Mouse (Mus musculus): Measurements from ENCODE around the gene Plaur. TPM values are rescaled to one million over a fixed set of nuclear protein-coding genes. Genes with fewer than 3 reads are reported as not detected.
A peak's percentile ranks its signal among the peaks of the same experiment; 100 is the strongest.
"Not testable (repeated sequence)": the region's sequence is repeated elsewhere in the genome, so short reads cannot be mapped to it uniquely, and the experiment has no call there.

The Plaur gene
- total RNA-seq, 1 experiment from 2014 or later: 10.2 TPM

GRCm38 (mm10) chr7:24505447-24506064 lies 43.3 kb downstream of the Plaur start:
- no peak for ATAC-seq (replicated peaks; ENCODE audit: low read depth, poor library complexity, severe bottlenecking)

GRCm38 (mm10) chr7:24506065-24506459 lies 43.8 kb downstream of the Plaur start:
- no peak for ATAC-seq (replicated peaks; ENCODE audit: low read depth, poor library complexity, severe bottlenecking)

DNA sequence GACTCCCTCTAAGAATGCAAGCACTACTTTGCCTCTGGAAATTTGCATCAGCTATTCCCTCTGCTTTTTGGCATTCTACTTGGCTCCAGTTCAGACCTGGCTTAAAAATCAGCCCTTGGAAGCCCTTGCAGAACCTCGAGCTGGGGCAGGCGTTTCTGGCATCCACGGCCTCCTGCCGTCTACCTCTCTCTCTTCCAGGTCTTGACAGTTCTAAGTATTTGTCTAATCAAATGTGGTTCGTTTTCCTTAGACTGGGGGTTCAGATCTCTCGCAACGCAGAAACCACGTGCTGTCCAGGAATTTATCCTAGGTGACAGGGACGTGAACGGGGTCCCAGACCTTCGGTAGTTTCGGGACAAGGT lies 44.2 kb downstream of the Plaur start:
- no peak for ATAC-seq (replicated peaks; ENCODE audit: low read depth, poor library complexity, severe bottlenecking)

DNA sequence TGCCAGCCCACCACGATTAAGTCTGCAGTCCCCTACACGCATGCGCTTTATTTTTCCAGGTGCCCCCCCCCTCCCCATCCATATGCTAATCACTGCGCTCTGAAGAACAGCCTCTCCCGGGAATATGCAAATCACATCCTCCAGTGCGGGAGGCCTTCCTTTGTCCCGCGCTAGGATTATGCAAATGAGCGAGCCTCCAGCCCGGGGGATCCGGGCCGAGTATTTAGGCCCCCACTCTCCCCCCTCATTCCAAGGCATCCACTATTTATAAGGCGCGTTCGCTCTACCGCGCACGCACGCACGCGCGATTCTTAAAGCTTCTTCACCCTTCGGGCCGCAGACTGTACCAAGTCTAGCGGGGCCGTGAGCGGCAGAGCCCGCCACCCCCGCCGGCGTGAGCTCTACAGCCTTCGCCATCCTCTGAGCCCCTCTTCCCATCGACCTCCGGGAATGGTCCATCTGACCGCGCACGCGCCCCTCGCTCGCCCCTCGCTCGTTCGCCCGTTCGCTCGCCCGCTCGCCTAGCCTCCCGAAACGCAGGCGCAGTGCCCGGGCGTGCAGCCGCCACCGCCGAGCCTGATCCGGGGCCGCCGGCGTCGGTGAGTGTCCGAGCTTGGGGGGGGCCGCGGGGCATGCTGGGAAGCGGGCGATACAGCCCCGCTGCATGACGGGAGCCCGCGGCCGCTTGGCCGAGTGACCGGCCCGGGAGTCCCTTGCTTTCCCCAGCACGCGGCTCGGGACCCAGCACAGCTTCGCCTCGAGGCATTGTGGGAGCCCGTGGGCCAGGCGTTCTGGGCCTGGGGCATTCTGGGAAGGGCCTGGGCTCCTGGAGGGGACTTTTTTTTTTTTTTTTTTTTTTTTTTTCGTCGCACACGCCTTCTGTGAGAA lies 44.8 kb downstream of the Plaur start, which contains the start of gene Zfp428:
Zfp428 (plus strand) TSS at position 169 of the 888 bp plus-strand sequence.
- peak; percentile 55 for ATAC-seq (replicated peaks; ENCODE audit: low read depth, poor library complexity, severe bottlenecking)

- ATAC-seq (replicated peaks; ENCODE audit: low read depth, poor library complexity, severe bottlenecking): no peak; the same call in 1 of the 2 replicates
These were observed 45.4 kb downstream of the Plaur start for GRCm38 (mm10) chr7:24507726-24508114.

GRCm38 (mm10) chr7:24512355-24512754 lies 50.1 kb downstream of the Plaur start, which contains the start of gene AC161166.1:
AC161166.1 (minus strand) TSS chr7:24512455.
- no peak for ATAC-seq (replicated peaks; ENCODE audit: low read depth, poor library complexity, severe bottlenecking)

GRCm38 (mm10) chr7:24516319-24516718 lies 54.0 kb downstream of the Plaur start:
- not testable (repeated sequence) for ATAC-seq (replicated peaks; ENCODE audit: low read depth, poor library complexity, severe bottlenecking)

GRCm38 (mm10) chr7:24517077-24517476 lies 54.8 kb downstream of the Plaur start:
- no peak for ATAC-seq (replicated peaks; ENCODE audit: low read depth, poor library complexity, severe bottlenecking)

- no peak for ATAC-seq (replicated peaks; ENCODE audit: low read depth, poor library complexity, severe bottlenecking)
These were observed 55.4 kb downstream of the Plaur start for GRCm38 (mm10) chr7:24517654-24518053.

DNA sequence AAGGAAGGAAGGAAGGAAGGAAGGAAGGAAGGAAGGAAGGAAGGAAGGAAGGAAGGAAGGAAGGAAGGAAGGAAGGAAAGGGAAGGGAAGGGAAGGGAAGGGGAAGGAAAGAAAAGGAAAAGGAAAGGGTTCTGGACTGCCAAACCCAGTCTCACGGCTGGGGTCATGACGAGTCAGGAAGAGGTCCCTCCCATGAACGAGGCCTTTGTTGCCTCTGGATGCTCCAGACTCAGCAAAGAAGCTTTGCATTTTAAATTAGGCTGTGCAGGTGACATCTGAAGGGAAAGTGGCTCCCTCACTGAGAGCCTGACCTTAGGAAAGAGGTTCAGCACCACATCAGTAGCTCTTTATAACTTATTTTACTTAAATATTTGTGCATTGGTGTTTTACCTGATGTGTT lies 56.8 kb downstream of the Plaur start:
- ATAC-seq (replicated peaks; ENCODE audit: low read depth, poor library complexity, severe bottlenecking): no peak

DNA sequence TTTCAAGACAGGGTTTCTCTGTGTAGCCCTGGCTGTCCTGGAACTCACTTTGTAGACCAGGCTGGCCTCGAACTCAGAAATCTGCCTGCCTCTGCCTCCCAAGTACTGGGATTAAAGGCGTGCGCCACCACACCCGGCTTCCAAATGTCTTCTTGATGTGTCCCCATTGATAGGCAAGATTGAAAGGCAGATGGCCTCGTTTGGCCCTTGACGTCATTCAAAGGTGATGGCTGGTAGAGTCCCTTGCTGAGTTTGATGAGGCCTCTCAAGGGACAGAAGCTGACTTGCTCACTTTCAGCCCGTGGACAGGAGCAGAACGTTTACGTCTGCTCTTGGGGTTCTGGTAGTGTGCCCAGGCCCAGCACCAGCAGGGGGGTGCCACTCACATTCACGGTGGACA lies 57.8 kb downstream of the Plaur start:
- not testable (repeated sequence) for ATAC-seq (replicated peaks; ENCODE audit: low read depth, poor library complexity, severe bottlenecking)

DNA sequence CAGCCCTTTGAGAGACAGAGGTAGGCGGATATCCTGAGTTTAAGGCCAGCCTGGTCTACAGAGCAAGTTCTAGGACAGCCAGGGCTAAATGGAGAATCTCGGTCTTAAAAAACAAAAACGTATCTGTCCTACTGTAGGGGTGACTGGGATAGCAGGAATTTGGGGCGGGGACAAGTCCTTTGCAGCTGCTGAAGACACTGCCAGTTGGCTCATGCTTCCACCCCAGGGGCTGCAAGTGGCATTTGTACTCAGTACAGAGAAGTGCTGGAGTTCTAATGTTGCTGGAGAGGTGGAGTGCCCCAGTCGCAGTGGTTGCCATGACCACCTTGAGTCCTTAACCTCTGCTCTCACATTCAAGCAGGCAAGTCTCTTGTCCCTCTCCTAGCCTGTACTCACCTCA lies 60.5 kb downstream of the Plaur start:
- no peak for ATAC-seq (replicated peaks; ENCODE audit: low read depth, poor library complexity, severe bottlenecking)

- no peak for ATAC-seq (replicated peaks; ENCODE audit: low read depth, poor library complexity, severe bottlenecking)
These were observed 61.4 kb downstream of the Plaur start for GRCm38 (mm10) chr7:24523723-24524122.

GRCm38 (mm10) chr7:24524978-24525377 lies 62.7 kb downstream of the Plaur start:
- no peak for ATAC-seq (replicated peaks; ENCODE audit: low read depth, poor library complexity, severe bottlenecking)

Other genes with a start within 250 kb of the Plaur start
- gene Zfp109, start 224.9 kb upstream of the Plaur start, total RNA-seq (2017): 9.8 and 14.8 TPM in 2 replicates
- gene Zfp108, start 207.7 kb upstream of the Plaur start, total RNA-seq (2017): 1.5 and 3.8 TPM in 2 replicates
- 1.6 and 4.9 TPM in 2 replicates for gene Zfp93, start 192.1 kb upstream of the Plaur start, total RNA-seq (2017)
- 15.7 and 21.4 TPM in 2 replicates for gene Zfp61, start 161.3 kb upstream of the Plaur start, total RNA-seq (2017)
- gene Zfp94, start 145.8 kb upstream of the Plaur start, total RNA-seq (2017): 2.4 and 6.5 TPM in 2 replicates
- gene Tescl, start 128.5 kb upstream of the Plaur start, total RNA-seq (2017): not detected in 2 replicates
- gene Lypd5, start 113.3 kb upstream of the Plaur start, total RNA-seq (2017): not detected in 2 replicates
- gene Kcnn4, start 92.2 kb upstream of the Plaur start, total RNA-seq (2017): 70.8 and 84.9 TPM in 2 replicates
- gene Smg9, start 62.9 kb upstream of the Plaur start, total RNA-seq (2017): 25.2 and 33.1 TPM in 2 replicates
- gene Irgc1, start 10.2 kb upstream of the Plaur start, total RNA-seq (2017): not detected in 2 replicates
- gene Cadm4, start 19.5 kb downstream of the Plaur start, total RNA-seq (2017): not detected in 2 replicates
- gene Zfp428, start 44.5 kb downstream of the Plaur start, total RNA-seq (2017): 7.0 and 9.0 TPM in 2 replicates
- gene AC161166.1, start 50.0 kb downstream of the Plaur start, total RNA-seq (2017): not detected in 2 replicates
- gene Irgq, start 68.2 kb downstream of the Plaur start, total RNA-seq (2017): 3.5 and 6.0 TPM in 2 replicates
- gene Pinlyp, start 83.6 kb downstream of the Plaur start, total RNA-seq (2017): not detected in 2 replicates
- 32.2 and 37.0 TPM in 2 replicates for gene Xrcc1, start 83.8 kb downstream of the Plaur start, total RNA-seq (2017)
- 13.2 and 14.6 TPM in 2 replicates for gene Ethe1, start 125.1 kb downstream of the Plaur start, total RNA-seq (2017)
- gene Zfp575, start 125.2 kb downstream of the Plaur start, total RNA-seq (2017): not detected in 2 replicates
- 9.6 and 14.7 TPM in 2 replicates for gene Phldb3, start 148.3 kb downstream of the Plaur start, total RNA-seq (2017)
- gene Lypd3, start 174.1 kb downstream of the Plaur start, total RNA-seq (2017): not detected in 2 replicates
- gene Tex101, start 214.2 kb downstream of the Plaur start, total RNA-seq (2017): not detected in 2 replicates
- not detected in 2 replicates for gene BC049730, start 246.8 kb downstream of the Plaur start, total RNA-seq (2017)